Mouse (Mus musculus) midbrain, embryonic 16.5 days (tissue): Measurements from ENCODE around the gene Tgif2. TPM values are rescaled to one million over a fixed set of nuclear protein-coding genes. Genes with fewer than 3 reads are reported as not detected.
"Not testable (repeated sequence)": the region's sequence is repeated elsewhere in the genome, so short reads cannot be mapped to it uniquely, and the experiment has no call there.

Source experiments
- ATAC-seq: fragments of 200-750 bp; cut with Nextera tagmentation; 2 replicates; pipeline ENCODE4 v1.8.0; 2017; ENCODE audit warnings: moderate TSS enrichment
- H3K27ac ChIP-seq: fragments of 300-500 bp; sonication (generic); 2 replicates; pipeline ENCODE4 v1.5.1; 2014; ENCODE audit warnings: mild to moderate bottlenecking, low read length, mixed read lengths
- H3K27me3 ChIP-seq: fragments of 300-500 bp; sonication (generic); 2 replicates; pipeline ENCODE4 v1.6.1; 2014; ENCODE audit warnings: low read depth, low read length, mixed read lengths; ENCODE audit not compliant: control insufficient read depth, insufficient read depth
- H3K36me3 ChIP-seq: fragments of 300-500 bp; sonication (generic); 2 replicates; pipeline ENCODE4 v1.6.1; 2014; ENCODE audit warnings: mild to moderate bottlenecking, low read length, moderate library complexity, mixed read lengths; ENCODE audit not compliant: control insufficient read depth, insufficient read depth
- H3K4me1 ChIP-seq: fragments of 300-500 bp; sonication (generic); 2 replicates; pipeline ENCODE4 v1.6.1; 2014; ENCODE audit warnings: mild to moderate bottlenecking, low read length, mixed read lengths; ENCODE audit not compliant: control insufficient read depth, insufficient read depth
- H3K4me2 ChIP-seq: fragments of 300-500 bp; sonication (generic); 2 replicates; pipeline ENCODE4 v1.6.1; 2014; ENCODE audit warnings: mild to moderate bottlenecking, low read length, mixed read lengths
- H3K4me3 ChIP-seq: fragments of 300-500 bp; sonication (generic); 2 replicates; pipeline ENCODE4 v1.5.1; 2014; ENCODE audit warnings: low read depth, mild to moderate bottlenecking, low read length, moderate library complexity, mixed read lengths
- H3K9ac ChIP-seq: fragments of 300-500 bp; sonication (generic); 2 replicates; pipeline ENCODE4 v1.6.1; 2014; ENCODE audit warnings: low read depth, low read length, mixed read lengths
- H3K9me3 ChIP-seq: fragments of 300-500 bp; sonication (generic); replicated peaks from 2 replicates; pipeline ENCODE4 v1.6.1; 2014; ENCODE audit warnings: mild to moderate bottlenecking, low read length, mixed read lengths; ENCODE audit not compliant: control insufficient read depth, poor library complexity, severe bottlenecking
- WGBS: fragments of 180-500 bp; shearing (Covaris S2); extraction: QIAGEN DNeasy Blood & Tissue Kit; methylation state at CpG from one replicate; pipeline ENCODE4 v1.1.7; 2014; 5-methylcytosine and 5-hydroxymethylcytosine counted together
- polyA plus RNA-seq: library from polyadenylated mRNA; unstranded; fragments of >200 nt; fragmentation: Nextera tagmentation; extraction: Ambion mirVana; gene quantifications from 2 replicates; pipeline ENCODE4 v1.2.1, GENCODE M21; 2015

Gene Tgif2
- polyA plus RNA-seq, 1 experiment from 2014 or later = 12.5 TPM

- no peak overlapping the region for H3K9ac ChIP-seq
- H3K4me3 ChIP-seq = no peak overlapping the region
- WGBS = 68% methylated on average over 5 of the region's 5 CpGs
- ATAC-seq = no peak
- no peaks in the 10 kb centered on the region for H3K9me3 ChIP-seq
- no peaks in the 10 kb centered on the region for H3K36me3 ChIP-seq
- H3K4me1 ChIP-seq = no peaks in the 10 kb centered on the region
- no peak overlapping the region for H3K27ac ChIP-seq
- no peaks in the 10 kb centered on the region for H3K27me3 ChIP-seq
- no peak overlapping the region for H3K4me2 ChIP-seq
Measured at GRCm38 (mm10) chr2:156811556-156811955, 28.3 kb upstream of the Tgif2 start.

DNA sequence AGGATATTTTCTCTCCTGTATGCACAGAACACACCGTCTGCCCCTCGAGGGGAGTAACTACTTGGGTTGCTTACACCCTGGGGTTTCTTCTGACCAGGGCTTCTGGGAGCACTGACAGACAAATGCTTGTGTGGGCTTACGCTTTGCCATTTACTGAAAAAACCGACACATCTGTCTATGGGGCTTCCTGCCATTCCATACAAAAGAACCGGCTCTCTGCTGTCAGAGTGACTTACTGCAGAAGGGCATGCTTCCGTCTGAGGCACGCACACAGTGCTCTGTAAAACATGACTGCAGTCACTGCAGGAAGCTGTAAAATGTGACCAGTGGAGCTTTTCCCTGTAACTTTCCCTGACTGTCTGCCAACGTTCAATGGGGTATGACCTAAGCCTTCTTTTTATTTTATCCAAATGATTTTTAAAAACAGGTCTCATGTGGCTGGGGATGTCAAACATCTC, 25.4 kb upstream of the Tgif2 start:
- ATAC-seq = no peak
- H3K27ac ChIP-seq = no peak overlapping the region
- 0 out of 2 replicates have a peak overlapping the region, but pooled peaks have one; percentile 4 for H3K9ac ChIP-seq
- H3K27me3 ChIP-seq = no peaks in the 10 kb centered on the region
- no peak overlapping the region for H3K4me2 ChIP-seq
- H3K36me3 ChIP-seq = no peaks in the 10 kb centered on the region
- WGBS = 9% methylated on average over 8 of the region's 8 CpGs
- no peaks in the 10 kb centered on the region for H3K9me3 ChIP-seq
- H3K4me3 ChIP-seq = no peak overlapping the region
- H3K4me1 ChIP-seq = no peaks in the 10 kb centered on the region

- Histone ChIP-seq H3K36me3 (no peaks in the 10 kb centered on the region), H3K4me3 (no peak overlapping the region), H3K9me3 (no peaks in the 10 kb centered on the region), H3K27ac (no peak overlapping the region), H3K4me1 (no peaks in the 10 kb centered on the region), H3K4me2 (no peak overlapping the region), H3K27me3 (no peaks in the 10 kb centered on the region), H3K9ac (no peak overlapping the region)
- 39% methylated on average over 5 of the region's 5 CpGs for WGBS
- ATAC-seq = no peak
Measured at GRCm38 (mm10) chr2:156814893-156815292, 24.9 kb upstream of the Tgif2 start.

GRCm38 (mm10) chr2:156815412-156815811, 24.4 kb upstream of the Tgif2 start:
- no peaks in the 10 kb centered on the region for H3K27me3 ChIP-seq
- WGBS = 68% methylated on average over 3 of the region's 3 CpGs
- H3K9ac ChIP-seq = no peak overlapping the region
- no peaks in the 10 kb centered on the region for H3K36me3 ChIP-seq
- no peaks in the 10 kb centered on the region for H3K4me1 ChIP-seq
- H3K27ac ChIP-seq = no peak overlapping the region
- ATAC-seq = no peak
- no peak overlapping the region for H3K4me2 ChIP-seq
- no peaks in the 10 kb centered on the region for H3K9me3 ChIP-seq
- H3K4me3 ChIP-seq = no peak overlapping the region

- H3K9ac ChIP-seq = no peak overlapping the region
- ATAC-seq = no peak
- H3K36me3 ChIP-seq = no peaks in the 10 kb centered on the region
- H3K27me3 ChIP-seq = no peaks in the 10 kb centered on the region
- H3K4me2 ChIP-seq = no peak overlapping the region
- no peaks in the 10 kb centered on the region for H3K9me3 ChIP-seq
- no peaks in the 10 kb centered on the region for H3K4me1 ChIP-seq
- no peak overlapping the region for H3K4me3 ChIP-seq
- 62% methylated on average over 1 of the region's 1 CpGs for WGBS
- no peak overlapping the region for H3K27ac ChIP-seq
Measured at GRCm38 (mm10) chr2:156816116-156816515, 23.7 kb upstream of the Tgif2 start.

DNA sequence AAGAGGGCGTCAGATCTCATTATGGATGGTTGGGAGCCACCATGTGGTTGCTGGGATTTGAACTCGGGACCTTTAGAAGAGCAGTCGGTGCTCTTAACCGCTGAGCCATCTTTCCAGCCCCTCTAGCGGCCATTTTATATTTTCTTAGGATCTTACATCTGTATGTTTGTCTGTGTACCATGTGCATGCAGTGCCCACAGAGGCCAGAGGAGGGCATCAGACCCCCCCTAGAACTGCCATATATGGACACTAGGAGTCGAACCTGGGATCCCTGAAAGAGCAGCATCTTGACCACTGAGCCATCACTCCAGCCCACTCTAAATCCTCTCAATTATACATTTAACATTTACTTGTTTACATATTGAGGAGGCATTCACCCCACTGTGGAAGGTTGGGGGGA, 14.7 kb upstream of the Tgif2 start:
- H3K36me3 ChIP-seq, H3K4me3 ChIP-seq, ATAC-seq, H3K27me3 ChIP-seq, H3K4me1 ChIP-seq, H3K4me2 ChIP-seq, H3K27ac ChIP-seq, H3K9me3 ChIP-seq, H3K9ac ChIP-seq: not testable (repeated sequence)
- WGBS = 94% methylated on average over 6 of the region's 6 CpGs

DNA sequence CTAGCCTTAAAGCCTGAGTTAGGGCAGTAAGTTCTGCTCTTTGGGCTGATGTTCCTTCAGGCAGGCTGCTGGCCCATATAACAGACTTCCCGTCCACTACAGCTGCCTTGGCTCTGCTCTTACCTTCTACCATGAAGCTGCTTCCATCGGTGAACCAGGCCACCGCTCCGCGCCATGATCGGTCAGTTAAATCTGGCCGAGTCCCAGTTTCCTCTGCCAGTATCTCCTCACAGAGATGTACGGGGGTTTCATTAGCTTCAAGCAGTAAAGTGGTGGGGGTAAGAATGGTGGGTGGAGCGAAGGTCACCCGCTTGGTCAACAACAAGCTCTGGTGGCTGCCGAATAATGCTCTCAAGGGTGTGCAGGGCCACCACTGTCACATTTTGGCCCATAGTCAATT, 5.5 kb upstream of the Tgif2 start:
- H3K4me3 ChIP-seq = no peak overlapping the region
- H3K27ac ChIP-seq = no peak overlapping the region
- no peaks in the 10 kb centered on the region; the same call in 1 of the 2 replicates for H3K4me1 ChIP-seq
- no peak overlapping the region for H3K9ac ChIP-seq
- no peak overlapping the region for H3K4me2 ChIP-seq
- no peaks in the 10 kb centered on the region for H3K27me3 ChIP-seq
- H3K9me3 ChIP-seq = no peaks in the 10 kb centered on the region
- no peaks in the 10 kb centered on the region for H3K36me3 ChIP-seq
- WGBS = 97% methylated on average over 11 of the region's 11 CpGs
- ATAC-seq = no peak

DNA sequence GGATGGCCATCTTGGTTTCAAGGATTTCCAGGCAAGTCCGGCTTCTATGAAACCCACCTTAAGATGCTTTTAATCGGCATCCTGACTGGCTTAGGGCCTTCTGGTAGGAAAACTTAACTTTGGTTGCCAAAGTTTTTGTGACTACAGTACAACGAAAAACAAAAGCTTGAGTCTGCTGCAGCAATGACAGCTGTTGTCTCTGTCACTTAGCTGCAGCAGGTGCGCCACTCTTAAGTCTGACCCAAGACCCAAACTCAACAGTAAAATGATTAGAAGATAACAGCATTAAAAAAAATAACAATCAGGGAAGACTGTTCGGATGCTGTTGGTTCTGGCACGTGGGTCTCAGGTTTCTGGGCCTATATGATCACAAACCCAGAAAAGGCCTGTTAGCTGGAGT, 968 bp upstream of the Tgif2 start:
- no peak for ATAC-seq
- Histone ChIP-seq H3K4me3 (no peak overlapping the region), H3K27me3 (peaks cover 10% of the 10 kb centered on the region; the same call in 1 of the 2 replicates), H3K4me1 (peaks cover 26% of the 10 kb centered on the region), H3K27ac (no peak overlapping the region), H3K36me3 (no peaks in the 10 kb centered on the region), H3K9ac (no peak overlapping the region), H3K4me2 (no peak overlapping the region), H3K9me3 (no peaks in the 10 kb centered on the region)
- WGBS = 59% methylated on average over 6 of the region's 6 CpGs

- Histone ChIP-seq H3K9me3 (no peaks in the 10 kb centered on the region), H3K4me2 (peak overlapping the region; percentile 99), H3K36me3 (no peaks in the 10 kb centered on the region), H3K4me1 (peaks cover 26% of the 10 kb centered on the region), H3K9ac (peak overlapping the region; percentile 65), H3K27me3 (peaks cover 10% of the 10 kb centered on the region; the same call in 1 of the 2 replicates), H3K4me3 (peak overlapping the region; percentile 57), H3K27ac (peak overlapping the region; percentile 70)
- peak; percentile 47; the same call in 1 of the 2 replicates for ATAC-seq
- WGBS = under 1% methylated on average over 63 of the region's 79 CpGs
Measured at GRCm38 (mm10) chr2:156840301-156841027, 657 bp downstream of the Tgif2 start.
